Mouse (Mus musculus) stomach, embryonic 14.5 days (tissue): Measurements from ENCODE around the gene Pitpnb. TPM values are rescaled to one million over a fixed set of nuclear protein-coding genes. Genes with fewer than 3 reads are reported as not detected.
A peak's percentile ranks its signal among the peaks of the same experiment; 100 is the strongest.

Experiments used
- ATAC-seq: fragments of 200-750 bp; cut with Nextera tagmentation; 2 replicates; pipeline ENCODE4 v1.8.0; 2017; ENCODE audit warnings: low read depth, moderate TSS enrichment; ENCODE audit not compliant: insufficient number of reproducible peaks, insufficient read depth, low FRiP score
- H3K27ac ChIP-seq: fragments of 300-500 bp; sonication (generic); 2 replicates; pipeline ENCODE4 v1.5.1; 2014; ENCODE audit warnings: mild to moderate bottlenecking, low read length, moderate library complexity, mixed read lengths
- H3K27me3 ChIP-seq: fragments of 300-500 bp; sonication (generic); 2 replicates; pipeline ENCODE4 v1.6.1; 2014; ENCODE audit warnings: low read length, control low read depth, mixed read lengths; ENCODE audit not compliant: control insufficient read depth, insufficient read depth
- H3K36me3 ChIP-seq: fragments of 300-500 bp; sonication (generic); 2 replicates; pipeline ENCODE4 v1.6.1; 2014; ENCODE audit warnings: mild to moderate bottlenecking, control low read depth, low read length, moderate library complexity, mixed read lengths; ENCODE audit not compliant: control insufficient read depth, insufficient read depth
- H3K4me1 ChIP-seq: fragments of 300-500 bp; sonication (generic); 2 replicates; pipeline ENCODE4 v1.6.1; 2014; ENCODE audit warnings: low read length, control low read depth, mixed read lengths; ENCODE audit not compliant: control insufficient read depth, insufficient read depth
- H3K4me2 ChIP-seq: fragments of 300-500 bp; sonication (generic); replicated peaks from 2 replicates; pipeline ENCODE4 v1.6.1; 2014; ENCODE audit warnings: low read depth, low read length, control low read depth
- H3K4me3 ChIP-seq: fragments of 300-500 bp; sonication (generic); 2 replicates; pipeline ENCODE4 v1.5.1; 2014; ENCODE audit warnings: low read depth, low read length, control low read depth
- H3K9ac ChIP-seq: fragments of 300-500 bp; sonication (generic); replicated peaks from 2 replicates; pipeline ENCODE4 v1.6.1; 2014; ENCODE audit warnings: low read depth, mild to moderate bottlenecking, control low read depth, low read length, moderate library complexity, mixed read lengths
- H3K9me3 ChIP-seq: fragments of 300-500 bp; sonication (generic); 2 replicates; pipeline ENCODE4 v1.6.1; 2016; ENCODE audit warnings: low read depth, low read length, control low read depth; ENCODE audit not compliant: control insufficient read depth
- WGBS: fragments of 180-500 bp; shearing (Covaris S2); extraction: QIAGEN DNeasy Blood & Tissue Kit; methylation state at CpG from one replicate; pipeline ENCODE4 v1.1.7; 2014; 5-methylcytosine and 5-hydroxymethylcytosine counted together
- polyA plus RNA-seq: library from polyadenylated mRNA; unstranded; fragments of >200 nt; fragmentation: Nextera tagmentation; extraction: Ambion mirVana; gene quantifications from 2 replicates; pipeline ENCODE4 v1.2.1, GENCODE M21; 2014

The Pitpnb gene
- polyA plus RNA-seq, 1 experiment from 2014 or later, result 112 TPM

DNA sequence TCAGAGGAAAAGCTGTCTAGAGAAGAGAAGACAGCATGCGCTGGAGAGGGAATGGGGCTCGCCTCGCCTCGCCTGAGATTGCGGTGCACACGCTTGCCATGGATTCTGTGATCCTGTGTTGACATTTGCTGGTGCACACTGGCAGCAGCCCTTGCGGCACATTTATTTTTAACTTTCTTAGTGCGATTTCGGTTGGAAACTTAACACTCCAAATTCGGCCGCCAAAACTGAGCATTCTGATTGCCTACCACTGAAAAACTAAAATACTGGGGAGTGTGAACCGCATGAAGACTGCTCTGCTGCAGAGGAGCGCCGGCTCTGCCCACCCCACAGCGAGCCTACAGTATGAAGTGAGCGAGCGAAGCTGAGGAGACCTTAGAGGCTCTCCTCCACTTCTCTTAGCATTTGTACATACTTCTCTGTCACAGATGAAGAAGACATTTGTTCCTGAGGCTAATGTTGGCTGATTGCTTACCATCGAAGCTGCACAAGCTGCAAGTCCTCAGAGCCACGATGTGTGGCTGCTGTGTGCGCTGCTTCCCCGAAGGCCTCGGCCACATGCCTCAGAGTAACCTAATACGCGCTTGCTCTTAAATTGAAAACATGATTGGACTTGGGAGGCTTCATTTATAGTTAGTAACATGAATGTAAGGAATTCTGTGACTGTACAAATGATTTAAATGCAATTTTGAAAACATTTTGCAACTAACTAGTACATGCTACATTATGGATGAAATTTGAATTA is 45.9 kb downstream of the Pitpnb start:
- ATAC-seq, result no peak
- H3K4me2 ChIP-seq, result no peak overlapping the region
- H3K9me3 ChIP-seq, result no peaks in the 10 kb centered on the region
- H3K27ac ChIP-seq, result no peak overlapping the region
- WGBS, result 90% methylated on average over 24 of the region's 24 CpGs
- H3K4me3 ChIP-seq, result no peak overlapping the region
- H3K4me1 ChIP-seq, result no peaks in the 10 kb centered on the region
- H3K9ac ChIP-seq, result no peak overlapping the region
- H3K27me3 ChIP-seq, result no peaks in the 10 kb centered on the region
- peaks cover 74% of the 10 kb centered on the region for H3K36me3 ChIP-seq

GRCm38 (mm10) chr5:111378126-111378993 is 47.8 kb downstream of the Pitpnb start:
- ATAC-seq, result peak; percentile 71; the same call in 1 of the 2 replicates
- peaks cover 62% of the 10 kb centered on the region for H3K36me3 ChIP-seq
- H3K27ac ChIP-seq, result peak overlapping the region; percentile 44; the same call in 1 of the 2 replicates
- H3K4me1 ChIP-seq, result no peaks in the 10 kb centered on the region
- no peaks in the 10 kb centered on the region for H3K9me3 ChIP-seq
- H3K9ac ChIP-seq, result no peak overlapping the region
- no peak overlapping the region for H3K4me3 ChIP-seq
- H3K4me2 ChIP-seq, result no peak overlapping the region
- H3K27me3 ChIP-seq, result no peaks in the 10 kb centered on the region
- WGBS, result 69% methylated on average over 7 of the region's 7 CpGs

DNA sequence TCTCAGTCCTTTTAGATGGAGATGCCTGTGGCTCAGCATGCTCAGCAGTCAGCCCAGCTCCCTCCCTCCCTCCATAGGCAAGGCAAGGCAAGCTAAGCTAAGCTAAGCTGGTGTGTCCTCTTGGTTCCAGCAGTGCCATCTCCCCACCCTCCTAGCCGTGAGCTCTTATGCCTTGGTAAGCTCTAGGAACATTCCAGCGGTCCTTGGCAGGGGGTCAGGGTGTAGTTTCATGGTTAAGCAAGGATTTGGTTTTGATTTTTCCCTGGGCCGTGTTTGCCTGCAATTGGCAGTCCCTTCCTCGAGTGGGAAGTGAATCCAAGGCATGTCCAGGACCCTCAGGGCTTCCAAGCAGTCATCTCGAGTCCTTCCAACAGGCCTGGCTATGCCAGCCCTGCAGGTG is 52.8 kb downstream of the Pitpnb start:
- Histone ChIP-seq H3K9me3 (no peaks in the 10 kb centered on the region), H3K4me1 (no peaks in the 10 kb centered on the region), H3K36me3 (peaks cover 62% of the 10 kb centered on the region), H3K27ac (no peak overlapping the region), H3K27me3 (no peaks in the 10 kb centered on the region), H3K4me2 (no peak overlapping the region), H3K4me3 (no peak overlapping the region), H3K9ac (no peak overlapping the region)
- 89% methylated on average over 5 of the region's 5 CpGs for WGBS
- no peak for ATAC-seq

DNA sequence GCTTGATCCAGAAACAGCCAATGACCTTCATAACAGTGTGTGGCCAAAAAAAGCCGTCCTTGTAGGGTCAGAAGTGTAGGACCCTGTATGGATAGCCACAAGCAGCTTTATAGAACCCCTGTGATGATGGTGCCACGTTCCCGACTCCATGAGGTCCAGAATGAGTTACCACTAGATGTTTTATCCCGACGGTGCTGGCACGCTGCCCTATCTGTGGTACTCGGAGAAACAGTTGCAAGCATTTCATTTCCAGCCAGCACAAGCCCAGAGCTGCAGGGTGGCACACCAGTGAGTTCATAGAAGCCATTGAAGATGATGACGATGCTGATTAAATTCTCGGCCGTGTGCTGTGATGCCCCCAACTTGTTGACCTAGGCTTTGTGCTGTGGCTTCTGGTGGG is 60.3 kb downstream of the Pitpnb start:
- Histone ChIP-seq H3K9ac (no peak overlapping the region), H3K4me3 (no peak overlapping the region), H3K27ac (no peak overlapping the region), H3K36me3 (peaks cover 16% of the 10 kb centered on the region), H3K27me3 (no peaks in the 10 kb centered on the region), H3K4me2 (no peak overlapping the region), H3K9me3 (no peaks in the 10 kb centered on the region), H3K4me1 (peaks cover 33% of the 10 kb centered on the region)
- 86% methylated on average over 10 of the region's 10 CpGs for WGBS
- ATAC-seq, result no peak

DNA sequence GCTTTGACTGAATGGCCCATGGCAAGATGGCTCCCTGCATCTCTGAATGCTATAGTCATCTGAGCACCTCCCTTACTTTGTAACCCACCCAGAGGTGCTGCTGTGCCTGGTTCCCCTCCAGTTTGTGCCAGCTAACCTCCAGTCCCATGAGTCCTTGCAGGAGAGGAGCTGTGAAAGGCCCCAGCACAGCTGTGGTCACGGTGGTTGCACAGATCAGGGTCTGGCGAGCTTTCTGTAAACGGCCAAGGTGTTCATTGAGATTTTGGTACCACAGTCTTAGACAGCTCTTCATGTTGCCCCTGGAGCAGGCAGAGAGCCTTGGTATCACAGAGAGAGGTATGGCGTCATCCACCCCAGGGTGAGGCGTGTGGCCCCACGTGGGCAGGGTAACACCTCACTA is 60.9 kb downstream of the Pitpnb start:
- Histone ChIP-seq H3K4me2 (no peak overlapping the region), H3K4me1 (peaks cover 38% of the 10 kb centered on the region), H3K36me3 (peaks cover 14% of the 10 kb centered on the region), H3K27me3 (no peaks in the 10 kb centered on the region), H3K27ac (no peak overlapping the region), H3K4me3 (no peak overlapping the region), H3K9ac (no peak overlapping the region), H3K9me3 (no peaks in the 10 kb centered on the region)
- WGBS, result 89% methylated on average over 6 of the region's 6 CpGs
- no peak for ATAC-seq

DNA sequence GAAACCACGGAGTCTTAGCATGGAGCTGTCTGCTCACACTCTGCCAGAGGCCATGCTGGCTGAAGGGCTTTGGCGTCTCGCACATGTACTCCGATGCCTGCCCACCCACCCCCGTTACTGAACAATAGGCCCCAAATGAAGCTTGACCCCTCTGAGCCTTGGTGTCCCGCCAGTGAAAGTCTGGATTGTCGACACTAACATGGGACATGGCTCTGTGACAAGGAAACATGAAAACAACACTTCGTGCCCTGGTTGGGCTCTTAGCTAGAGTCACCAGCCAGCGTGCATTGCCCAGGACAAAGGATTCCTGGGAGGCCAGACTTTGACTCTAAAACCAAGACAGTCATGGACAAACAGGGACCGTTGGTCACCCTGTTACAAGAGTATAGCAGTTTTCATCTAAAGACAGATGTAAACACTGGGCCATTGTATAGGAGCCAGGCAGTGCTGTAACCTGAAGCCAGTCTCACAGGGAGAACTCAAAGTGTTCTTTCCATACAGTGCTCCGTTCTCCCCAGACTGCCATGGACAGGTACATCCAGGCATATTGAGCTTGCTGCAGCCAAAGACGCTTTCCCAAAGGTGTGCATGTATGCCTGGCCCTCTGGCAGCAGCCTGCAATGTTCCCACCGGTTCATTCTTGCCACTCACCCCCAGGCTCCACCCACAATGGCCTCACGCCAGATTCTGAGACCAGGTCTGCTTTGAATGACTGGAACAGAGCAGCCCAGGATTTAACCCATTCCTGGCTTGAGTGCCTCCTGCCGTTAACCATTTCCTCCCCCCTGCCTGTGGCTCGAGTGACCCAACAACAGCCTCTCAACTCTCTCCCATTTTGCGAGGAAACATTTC is 63.0 kb downstream of the Pitpnb start:
- 19% methylated on average over 17 of the region's 17 CpGs for WGBS

DNA sequence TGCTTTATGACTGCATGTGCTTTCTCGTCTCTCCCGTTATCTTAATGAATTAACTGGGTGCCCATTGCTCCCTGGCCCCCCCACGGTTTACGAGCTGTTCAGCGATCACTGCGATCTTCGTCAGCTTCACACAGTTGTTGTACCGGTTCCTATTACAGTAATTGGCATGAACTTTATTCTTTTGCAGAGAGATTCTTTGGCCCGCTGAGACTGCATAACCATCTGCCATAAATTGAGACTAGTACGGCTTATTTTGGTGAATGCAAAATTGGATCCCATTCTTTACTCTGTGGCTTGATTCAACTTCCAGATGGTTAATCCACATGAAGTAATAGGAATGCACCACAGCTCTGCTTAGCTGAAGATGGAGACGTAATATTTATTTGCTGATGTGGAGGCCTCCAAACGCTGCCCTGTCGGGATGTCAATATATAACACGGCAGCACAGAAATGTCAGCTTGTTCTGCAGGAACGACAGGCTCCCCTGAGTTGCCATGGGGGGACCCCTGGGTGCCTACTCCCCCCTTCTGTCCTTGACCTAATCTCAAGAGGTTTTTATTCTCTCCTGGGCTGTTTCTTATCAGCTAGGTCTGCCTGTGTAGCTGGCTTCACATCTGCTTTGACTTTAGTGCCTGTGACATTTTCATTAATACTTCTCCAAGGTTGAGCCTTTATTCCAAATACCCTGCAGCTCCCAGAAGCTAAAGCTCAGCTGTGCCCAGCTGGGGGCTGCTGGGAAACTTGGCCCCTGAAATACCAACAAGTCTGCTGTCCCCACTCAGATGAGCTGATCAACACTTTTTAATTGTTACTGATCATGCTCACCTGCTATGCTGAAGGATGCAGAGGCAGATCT is 63.9 kb downstream of the Pitpnb start:
- no peak overlapping the region for H3K4me3 ChIP-seq
- peaks cover 49% of the 10 kb centered on the region for H3K4me1 ChIP-seq
- peak overlapping the region; percentile 35 for H3K4me2 ChIP-seq
- no peak for ATAC-seq
- no peaks in the 10 kb centered on the region for H3K27me3 ChIP-seq
- no peak overlapping the region for H3K9ac ChIP-seq
- H3K27ac ChIP-seq, result peak overlapping the region; percentile 3; the same call in 1 of the 2 replicates
- H3K9me3 ChIP-seq, result no peaks in the 10 kb centered on the region
- 9% methylated on average over 15 of the region's 15 CpGs for WGBS
- no peaks in the 10 kb centered on the region for H3K36me3 ChIP-seq

More for the DNA sequence above, 63.0 kb downstream of the Pitpnb start:
- H3K36me3 ChIP-seq, result no peaks in the 10 kb centered on the region
- H3K27me3 ChIP-seq, result no peaks in the 10 kb centered on the region
- no peak overlapping the region for H3K4me3 ChIP-seq
- H3K9ac ChIP-seq, result no peak overlapping the region
- no peaks in the 10 kb centered on the region for H3K9me3 ChIP-seq
- ATAC-seq, result peak; percentile 86
- peak overlapping the region; percentile 35 for H3K4me2 ChIP-seq
- H3K4me1 ChIP-seq, result peaks cover 48% of the 10 kb centered on the region
- H3K27ac ChIP-seq, result peak overlapping the region; percentile 34
